Mouse (Mus musculus): ENCODE results near the gene Mmp20.

Mmp20 gene

DNA sequence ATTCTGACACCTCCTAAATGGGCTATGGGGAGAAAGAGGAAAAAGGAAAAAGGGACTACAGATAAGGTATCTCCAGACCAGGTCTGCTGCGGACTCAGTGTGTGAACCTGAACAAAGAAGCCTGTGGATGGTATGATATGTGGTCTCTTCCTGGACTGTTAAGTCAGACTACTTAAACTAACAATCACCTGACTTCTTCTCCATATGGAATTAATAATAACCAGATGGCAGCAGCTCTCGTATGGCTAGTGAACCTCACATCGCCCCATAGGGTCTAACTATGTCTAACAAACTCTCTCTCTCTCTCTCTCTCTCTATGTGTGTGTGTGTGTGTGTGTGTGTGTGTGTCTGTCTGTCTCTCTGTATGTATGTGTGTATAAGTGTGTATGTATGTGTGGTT, 65.9 kb downstream of the Mmp20 start:
- no peak for DNase-seq

DNA sequence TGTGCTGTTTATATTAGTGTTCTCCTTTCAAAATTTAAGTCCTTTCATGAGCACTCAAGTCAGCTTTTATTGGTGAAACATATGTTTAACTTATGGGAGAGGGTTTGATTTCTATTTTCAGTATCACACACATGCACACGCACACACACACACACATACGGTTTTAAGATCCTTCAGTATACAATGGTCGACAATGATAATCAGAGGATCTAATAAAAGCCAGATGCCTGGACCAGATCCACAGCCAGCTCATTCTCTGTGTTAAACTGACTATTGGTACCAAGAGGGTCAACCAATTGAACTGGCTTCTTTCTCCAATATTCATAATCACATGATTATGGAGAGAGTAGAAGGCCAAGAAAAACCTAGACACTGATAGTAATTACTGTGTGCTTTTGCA, 67.6 kb downstream of the Mmp20 start:
- no peak for DNase-seq

DNA sequence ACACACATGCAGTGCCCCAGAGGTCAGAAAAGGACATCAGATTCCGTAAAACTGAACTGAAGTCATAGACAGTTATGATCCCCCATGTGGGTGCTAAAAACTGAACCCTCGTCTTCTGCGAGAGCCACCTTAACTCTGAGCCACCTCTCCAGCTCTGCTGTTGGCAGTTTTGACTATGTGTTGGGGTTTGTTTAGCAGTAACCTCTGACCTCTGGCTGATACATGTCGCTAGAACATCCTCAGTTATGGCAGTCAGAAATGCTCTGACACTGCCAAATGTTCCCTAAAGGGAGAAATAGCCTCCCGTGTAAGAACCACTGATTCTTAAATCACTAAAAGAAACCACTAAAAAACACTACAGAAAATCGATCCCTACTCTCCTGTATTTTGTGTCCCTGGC, 80.7 kb downstream of the Mmp20 start:
- no peak for DNase-seq

DNA sequence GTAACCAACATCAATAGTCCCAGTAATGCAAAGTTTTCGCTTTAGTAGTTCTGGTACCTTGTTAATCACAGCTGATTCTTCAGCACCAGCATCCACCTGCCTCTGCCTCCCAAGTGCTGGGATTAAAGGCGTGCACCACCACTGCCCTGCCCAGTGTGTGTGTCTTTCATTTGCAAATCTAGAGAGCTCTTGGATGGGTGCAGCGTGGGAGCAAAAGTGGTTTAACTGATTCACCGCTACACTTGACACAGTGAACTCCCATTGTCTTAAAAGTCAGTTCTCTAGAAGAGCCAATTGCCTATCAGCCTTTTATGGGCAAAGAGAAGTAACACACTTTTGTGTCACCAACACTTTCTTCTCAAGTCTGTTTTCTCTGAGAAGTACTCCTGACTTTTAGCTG, 83.2 kb downstream of the Mmp20 start:
- DNase-seq = no peak

DNA sequence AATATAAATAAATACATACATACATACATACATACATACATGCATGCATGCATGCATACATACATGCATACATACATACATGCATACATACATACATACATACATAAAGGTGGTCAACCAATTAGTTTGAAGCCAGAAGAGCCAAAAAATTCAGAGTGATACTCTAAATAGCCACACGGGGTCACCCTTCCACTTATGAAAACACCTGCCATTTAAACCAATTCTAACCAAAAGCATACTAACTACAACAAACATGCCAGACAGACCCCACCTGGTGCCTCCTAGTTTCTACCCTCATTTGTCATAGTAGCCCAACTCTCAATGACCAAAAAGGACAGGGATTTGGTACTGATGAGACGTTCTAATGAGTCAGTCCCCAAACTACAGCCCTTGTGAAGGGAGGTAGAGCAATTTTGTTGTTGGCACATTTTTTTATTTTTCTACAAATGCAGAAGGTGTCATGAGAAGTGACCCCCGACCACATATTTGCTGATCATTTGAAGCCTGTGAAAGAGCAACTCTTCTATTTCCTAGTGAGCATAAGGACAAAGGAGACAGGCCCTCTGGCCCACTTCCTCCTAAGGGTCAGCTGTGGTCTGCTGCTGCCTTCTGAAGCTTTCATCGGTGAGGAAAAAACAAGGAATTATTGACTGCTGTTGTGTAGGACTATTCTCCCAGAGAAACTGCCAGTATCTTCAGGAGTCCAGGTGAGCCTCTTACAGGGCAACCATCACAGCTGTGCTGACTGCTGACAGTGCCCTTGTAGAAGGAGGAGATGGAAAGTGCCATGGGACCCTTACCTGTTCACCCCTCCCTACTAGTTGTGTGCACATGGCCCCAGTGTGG, 86.3 kb downstream of the Mmp20 start:
- peak; percentile 59 for DNase-seq

DNA sequence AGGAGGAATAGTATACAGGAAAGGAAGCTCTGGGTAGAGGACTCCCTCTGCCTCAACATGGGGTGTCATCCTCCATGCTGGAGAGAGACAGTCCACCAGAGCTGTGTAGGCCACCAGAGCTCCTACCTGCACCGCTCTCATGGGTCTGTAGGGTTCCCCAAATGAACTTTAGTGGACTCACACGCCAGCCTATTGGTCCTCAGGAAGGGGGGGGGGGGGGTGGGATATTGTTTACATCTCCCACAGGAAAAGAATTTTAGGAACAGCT, 86.8 kb downstream of the Mmp20 start:
- no peak for DNase-seq

DNA sequence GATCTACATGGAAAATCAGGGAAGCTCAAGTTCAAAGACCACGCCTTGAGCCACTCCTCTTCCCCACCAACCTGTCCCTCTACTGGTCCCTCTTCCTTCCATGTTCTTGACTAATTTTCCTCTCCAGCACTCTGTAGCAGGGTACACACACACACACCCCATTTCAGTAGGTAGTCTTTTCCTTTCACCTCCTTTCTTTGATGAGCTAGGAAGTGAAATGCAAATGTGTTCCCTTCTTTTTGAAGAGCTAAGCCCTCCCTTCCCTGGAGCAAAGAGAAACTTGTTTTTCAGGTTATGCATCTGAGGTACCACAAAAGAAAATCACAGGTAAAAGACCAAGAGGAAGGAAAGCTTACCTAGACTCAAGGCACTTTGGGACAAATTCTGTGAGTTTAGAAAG, 93.5 kb downstream of the Mmp20 start:
- DNase-seq = no peak

All from thymus, postnatal 25 days (tissue).